Mouse (Mus musculus) neural tube, embryonic 13.5 days (tissue): Measurements from ENCODE around the gene Susd2. TPM values are rescaled to one million over a fixed set of nuclear protein-coding genes. Genes with fewer than 3 reads are reported as not detected.

Experiments used
- ATAC-seq: fragments of 200-750 bp; cut with Nextera tagmentation; 2 replicates; pipeline ENCODE4 v1.8.0; 2017; ENCODE audit warnings: low read depth, mild to moderate bottlenecking, moderate TSS enrichment, moderate library complexity
- H3K27ac ChIP-seq: fragments of 300-500 bp; sonication (generic); replicated peaks from 2 replicates; pipeline ENCODE4 v1.5.1; 2015; ENCODE audit warnings: moderate library complexity, mild to moderate bottlenecking, inconsistent platforms
- H3K27me3 ChIP-seq: fragments of 300-500 bp; sonication (generic); 2 replicates; pipeline ENCODE4 v1.6.1; 2015; ENCODE audit warnings: mild to moderate bottlenecking, inconsistent platforms
- H3K36me3 ChIP-seq: fragments of 300-500 bp; sonication (generic); 2 replicates; pipeline ENCODE4 v1.6.1; 2015; ENCODE audit warnings: mild to moderate bottlenecking, inconsistent platforms
- H3K4me1 ChIP-seq: fragments of 300-500 bp; sonication (generic); replicated peaks from 2 replicates; pipeline ENCODE4 v1.6.1; 2015; ENCODE audit warnings: inconsistent platforms
- H3K4me2 ChIP-seq: fragments of 300-500 bp; sonication (generic); 2 replicates; pipeline ENCODE4 v1.6.1; 2015; ENCODE audit warnings: inconsistent platforms, mild to moderate bottlenecking, moderate library complexity
- H3K4me3 ChIP-seq: fragments of 300-500 bp; sonication (generic); 2 replicates; pipeline ENCODE4 v1.5.1; 2015; ENCODE audit warnings: mild to moderate bottlenecking, inconsistent platforms
- H3K9ac ChIP-seq: fragments of 300-500 bp; sonication (generic); 2 replicates; pipeline ENCODE4 v1.6.1; 2015; ENCODE audit warnings: moderate library complexity, mild to moderate bottlenecking, inconsistent platforms
- H3K9me3 ChIP-seq: fragments of 300-500 bp; sonication (generic); 2 replicates; pipeline ENCODE4 v1.6.1; 2016; ENCODE audit warnings: inconsistent platforms
- WGBS: fragments of 180-500 bp; shearing (Covaris S2); methylation state at CpG from one replicate; pipeline ENCODE4 v1.1.7; 2015; 5-methylcytosine and 5-hydroxymethylcytosine counted together
- polyA plus RNA-seq: library from polyadenylated mRNA; unstranded; fragments of >200 nt; fragmentation: Nextera tagmentation; extraction: Ambion mirVana; gene quantifications from 2 replicates; pipeline ENCODE4 v1.2.1, GENCODE M21; 2015

Susd2 gene
- polyA plus RNA-seq, 1 experiment from 2014 or later, result 7.1 TPM

DNA sequence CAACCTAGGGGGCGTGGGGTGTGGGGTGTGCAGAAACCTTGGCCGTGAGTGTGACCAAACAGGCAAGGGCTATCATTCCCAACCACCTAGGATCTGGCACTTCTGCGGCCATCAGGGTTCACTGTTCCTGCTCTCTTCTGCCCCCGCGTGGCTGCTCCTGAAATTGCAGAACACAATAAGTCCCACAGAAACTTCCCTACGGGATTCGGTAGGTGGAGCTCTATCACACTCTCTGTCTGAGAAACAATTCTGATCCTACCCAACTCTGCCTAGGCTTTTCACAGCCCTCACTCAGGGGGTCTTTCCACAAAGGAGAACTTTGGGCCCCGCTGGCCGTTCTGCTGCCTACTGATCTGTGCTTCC, 8.1 kb downstream of the Susd2 start:
- no peak overlapping the region for H3K4me3 ChIP-seq
- ATAC-seq, result no peak
- H3K27ac ChIP-seq, result no peak overlapping the region
- H3K27me3 ChIP-seq, result no peaks in the 10 kb centered on the region
- no peak overlapping the region for H3K4me2 ChIP-seq
- 5% methylated on average over 9 of the region's 9 CpGs for WGBS
- H3K9ac ChIP-seq, result no peak overlapping the region
- no peaks in the 10 kb centered on the region for H3K9me3 ChIP-seq
- H3K4me1 ChIP-seq, result no peaks in the 10 kb centered on the region
- H3K36me3 ChIP-seq, result no peaks in the 10 kb centered on the region

DNA sequence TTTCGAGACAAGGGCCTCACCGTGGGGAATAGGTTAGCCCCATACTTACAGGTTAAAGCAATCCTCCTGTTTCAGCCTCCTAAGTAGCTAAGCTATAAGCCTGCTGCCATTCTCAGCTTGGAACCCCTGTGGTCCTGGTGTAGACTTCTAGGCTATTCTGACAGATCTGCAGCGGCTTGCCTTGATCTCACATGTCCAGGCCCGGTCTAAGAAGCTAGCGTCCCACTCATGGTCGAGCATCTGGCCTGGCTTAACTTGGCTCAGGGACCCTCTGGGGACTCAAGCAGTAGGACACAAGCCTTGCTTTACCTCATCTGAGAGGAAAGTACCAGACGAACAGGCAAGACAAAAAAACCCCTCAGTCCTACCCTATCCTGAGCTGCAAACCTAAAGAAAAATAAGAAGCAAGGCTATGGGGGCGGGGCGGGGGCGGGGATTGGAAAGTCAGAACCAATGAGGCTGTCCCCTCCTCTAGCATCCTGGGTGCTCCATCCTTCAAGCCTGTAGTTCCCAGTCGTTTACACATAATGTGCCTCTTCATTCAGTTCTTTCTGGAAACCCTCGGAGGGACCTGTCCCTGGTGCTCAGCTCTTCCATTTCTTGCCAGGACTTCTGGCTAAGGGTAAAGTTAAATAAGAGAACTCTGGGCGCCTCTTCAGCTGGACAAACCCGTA, 8.7 kb downstream of the Susd2 start:
- ATAC-seq, result no peak
- Histone ChIP-seq H3K27me3 (no peaks in the 10 kb centered on the region), H3K36me3 (no peaks in the 10 kb centered on the region), H3K27ac (no peak overlapping the region), H3K4me1 (no peaks in the 10 kb centered on the region), H3K9me3 (no peaks in the 10 kb centered on the region), H3K4me2 (no peak overlapping the region), H3K9ac (no peak overlapping the region), H3K4me3 (no peak overlapping the region)
- whole genome bisulfite sequencing, result 67% methylated on average over 14 of the region's 14 CpGs

DNA sequence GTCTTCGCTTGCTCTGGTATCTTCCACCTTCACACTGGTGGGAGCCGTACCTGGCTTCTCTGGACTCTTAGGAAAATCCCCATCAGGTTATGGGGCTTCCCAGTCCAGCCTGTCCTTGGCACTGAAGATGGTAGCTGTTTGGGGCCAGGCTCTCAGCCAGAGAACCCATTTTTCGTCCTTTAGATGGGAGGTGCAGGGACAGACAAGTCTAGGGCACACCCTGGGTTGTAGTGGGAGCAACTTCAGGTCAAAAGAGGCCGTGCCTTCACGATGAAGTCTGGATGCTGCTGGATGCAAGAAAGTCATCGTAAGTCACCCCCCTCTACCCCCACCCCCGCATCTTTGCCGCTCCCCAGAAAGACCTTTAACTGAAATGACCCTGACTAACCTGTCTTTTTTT, 9.2 kb downstream of the Susd2 start:
- no peak for ATAC-seq
- no peak overlapping the region for H3K9ac ChIP-seq
- no peak overlapping the region for H3K4me2 ChIP-seq
- H3K4me3 ChIP-seq, result no peak overlapping the region
- H3K27ac ChIP-seq, result no peak overlapping the region
- no peaks in the 10 kb centered on the region for H3K4me1 ChIP-seq
- H3K9me3 ChIP-seq, result no peaks in the 10 kb centered on the region
- WGBS, result 94% methylated on average over 8 of the region's 8 CpGs
- no peaks in the 10 kb centered on the region for H3K27me3 ChIP-seq
- no peaks in the 10 kb centered on the region for H3K36me3 ChIP-seq

DNA sequence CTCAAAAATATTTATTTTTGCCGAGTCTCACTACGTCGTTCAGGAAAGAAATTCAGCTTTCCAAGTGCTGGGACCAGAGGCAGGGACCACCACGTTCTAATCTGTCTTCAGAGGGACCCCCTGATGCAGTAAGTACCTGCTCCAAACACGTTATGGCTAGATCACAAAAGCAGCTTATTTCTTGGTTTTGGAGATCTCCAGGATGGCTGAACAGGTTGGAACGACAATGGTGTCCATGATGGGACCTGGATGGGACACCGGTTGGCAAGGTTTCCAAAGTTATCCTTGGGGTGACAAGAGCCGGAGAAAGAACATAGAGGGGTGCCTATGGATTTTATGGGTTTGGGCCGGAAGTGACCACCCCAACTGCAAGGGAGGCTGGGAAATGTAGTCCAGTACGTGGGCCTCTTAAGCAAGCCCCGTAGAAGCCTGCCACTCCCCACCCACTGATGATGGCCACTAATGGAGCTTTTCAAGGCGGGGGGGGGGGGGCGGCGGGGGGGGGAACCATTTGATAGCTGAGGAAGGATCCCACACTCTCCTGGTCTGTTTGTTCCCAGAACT, 10.2 kb downstream of the Susd2 start:
- H3K27ac ChIP-seq, result no peak overlapping the region
- H3K36me3 ChIP-seq, result no peaks in the 10 kb centered on the region
- no peaks in the 10 kb centered on the region for H3K9me3 ChIP-seq
- H3K27me3 ChIP-seq, result no peaks in the 10 kb centered on the region
- no peak overlapping the region for H3K9ac ChIP-seq
- ATAC-seq, result no peak
- no peak overlapping the region for H3K4me2 ChIP-seq
- no peaks in the 10 kb centered on the region for H3K4me1 ChIP-seq
- 69% methylated on average over 14 of the region's 14 CpGs for WGBS
- no peak overlapping the region for H3K4me3 ChIP-seq

DNA sequence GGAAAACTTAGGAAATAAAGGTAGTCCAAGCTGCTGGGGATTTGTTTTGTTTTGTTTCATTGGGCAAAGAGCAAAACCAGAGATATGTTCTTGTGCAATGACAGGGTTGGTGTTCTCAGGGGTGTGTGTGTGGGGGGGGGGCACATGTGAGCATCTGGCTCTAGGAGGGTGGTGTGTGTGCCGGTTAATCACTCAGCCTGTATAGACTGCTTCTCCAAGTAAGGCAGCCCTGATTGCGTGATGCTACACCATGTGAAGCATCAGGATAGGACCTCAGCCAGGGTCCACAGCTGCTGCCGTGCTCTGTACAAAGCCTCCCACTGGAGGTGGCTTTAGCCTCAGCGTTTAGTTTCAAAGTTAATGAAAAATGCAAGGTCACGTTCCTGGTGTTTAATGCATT, 10.8 kb downstream of the Susd2 start:
- H3K4me2 ChIP-seq, result no peak overlapping the region
- 66% methylated on average over 5 of the region's 5 CpGs for WGBS
- no peaks in the 10 kb centered on the region for H3K27me3 ChIP-seq
- H3K9me3 ChIP-seq, result no peaks in the 10 kb centered on the region
- H3K36me3 ChIP-seq, result no peaks in the 10 kb centered on the region
- no peaks in the 10 kb centered on the region for H3K4me1 ChIP-seq
- no peak overlapping the region for H3K27ac ChIP-seq
- no peak overlapping the region for H3K9ac ChIP-seq
- H3K4me3 ChIP-seq, result no peak overlapping the region
- 0 out of 2 replicates have a peak, but pooled peaks have one; percentile 30 for ATAC-seq

DNA sequence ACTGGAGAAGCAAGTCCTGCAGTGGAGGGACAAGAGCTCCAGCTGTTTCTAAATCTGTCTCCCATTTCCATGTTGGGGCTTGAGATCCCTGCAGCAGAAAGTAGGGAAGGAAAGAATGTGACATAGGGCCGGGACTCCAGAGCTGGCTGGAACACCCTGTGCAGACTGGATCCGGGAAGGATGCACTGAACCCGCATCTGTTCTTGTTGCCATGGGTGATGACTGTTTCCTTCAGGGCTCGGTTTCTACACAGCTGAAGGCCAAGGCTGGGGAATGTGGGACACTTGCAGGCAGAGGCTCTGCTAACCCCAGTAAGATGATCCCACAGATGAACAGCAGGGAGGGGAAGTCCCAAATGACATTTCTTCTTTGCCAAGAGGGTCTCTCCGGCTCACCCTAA, 11.2 kb downstream of the Susd2 start:
- Histone ChIP-seq H3K27ac (no peak overlapping the region), H3K9me3 (no peaks in the 10 kb centered on the region), H3K4me1 (no peaks in the 10 kb centered on the region), H3K36me3 (no peaks in the 10 kb centered on the region), H3K9ac (no peak overlapping the region), H3K4me2 (no peak overlapping the region), H3K27me3 (no peaks in the 10 kb centered on the region), H3K4me3 (no peak overlapping the region)
- WGBS, result 59% methylated on average over 5 of the region's 5 CpGs
- ATAC-seq, result no peak

DNA sequence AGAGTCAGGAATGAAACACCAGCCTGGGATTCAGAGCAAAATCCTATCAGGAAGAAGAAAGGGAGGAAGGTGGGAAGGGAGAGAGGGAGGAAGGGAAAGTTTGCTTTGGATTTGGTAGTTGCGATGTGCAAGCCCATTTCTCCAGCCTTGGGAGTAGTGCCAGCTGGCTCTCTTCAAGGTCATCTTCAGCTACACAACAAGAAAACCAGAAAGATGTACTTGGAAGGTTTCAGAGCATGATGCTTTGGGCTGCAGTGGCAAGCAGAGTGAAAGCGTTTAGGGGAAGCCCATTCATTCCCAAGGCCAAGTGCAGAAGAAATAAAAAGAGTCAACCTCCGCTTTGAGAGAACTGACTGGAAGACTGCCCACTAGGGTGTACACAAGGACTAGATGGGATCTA, 16.3 kb downstream of the Susd2 start:
- Histone ChIP-seq H3K27me3 (no peaks in the 10 kb centered on the region), H3K36me3 (no peaks in the 10 kb centered on the region), H3K4me1 (no peaks in the 10 kb centered on the region), H3K4me2 (no peak overlapping the region), H3K9ac (no peak overlapping the region), H3K27ac (no peak overlapping the region), H3K4me3 (no peak overlapping the region), H3K9me3 (no peaks in the 10 kb centered on the region)
- WGBS, result 80% methylated on average over 3 of the region's 3 CpGs
- no peak for ATAC-seq

DNA sequence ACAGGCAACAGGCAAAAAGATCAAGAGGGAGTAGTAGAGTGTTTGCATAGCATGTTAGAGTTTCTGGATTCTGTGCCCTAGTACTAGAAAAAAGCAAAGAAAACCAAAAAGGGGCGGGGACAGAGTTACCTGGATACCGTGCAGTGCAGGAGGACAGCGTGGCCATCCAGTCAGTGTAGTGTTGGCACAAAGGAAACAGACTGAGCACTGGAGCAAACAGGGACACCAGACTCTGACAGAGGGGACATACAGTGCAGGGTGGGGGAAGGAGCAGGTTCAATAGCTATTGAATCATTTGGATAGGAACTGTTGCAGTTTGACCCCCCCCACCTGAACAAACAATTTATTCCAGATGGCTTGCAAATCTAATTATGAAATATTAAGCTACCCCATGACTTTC, 16.8 kb downstream of the Susd2 start:
- no peaks in the 10 kb centered on the region for H3K9me3 ChIP-seq
- H3K4me1 ChIP-seq, result no peaks in the 10 kb centered on the region
- ATAC-seq, result no peak
- no peak overlapping the region for H3K4me2 ChIP-seq
- H3K27ac ChIP-seq, result no peak overlapping the region
- H3K27me3 ChIP-seq, result no peaks in the 10 kb centered on the region
- no peak overlapping the region for H3K9ac ChIP-seq
- no peak overlapping the region for H3K4me3 ChIP-seq
- 76% methylated on average over 3 of the region's 3 CpGs for WGBS
- H3K36me3 ChIP-seq, result no peaks in the 10 kb centered on the region

DNA sequence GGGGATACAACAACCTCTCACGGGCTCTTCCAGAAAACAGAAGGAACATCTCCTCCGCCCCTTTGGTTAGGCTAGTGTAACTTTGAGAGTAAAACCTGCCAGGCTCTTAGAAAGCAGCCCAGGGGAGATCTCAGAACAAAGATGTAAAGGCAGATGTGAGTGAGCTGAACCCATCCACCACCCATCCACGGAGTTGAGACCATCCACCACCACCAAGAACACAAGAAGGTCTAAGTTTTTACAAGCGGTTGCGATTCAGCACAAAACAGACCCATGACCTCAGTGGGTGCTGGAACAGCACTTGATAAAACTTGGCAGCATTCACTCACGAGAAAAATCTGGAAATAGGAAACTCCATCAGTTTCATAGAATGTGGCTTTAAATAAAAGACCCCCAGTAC, 17.9 kb downstream of the Susd2 start:
- 75% methylated on average over 6 of the region's 6 CpGs for WGBS
- Histone ChIP-seq H3K27me3 (no peaks in the 10 kb centered on the region), H3K4me3 (no peak overlapping the region), H3K27ac (no peak overlapping the region), H3K36me3 (no peaks in the 10 kb centered on the region), H3K9ac (no peak overlapping the region), H3K9me3 (no peaks in the 10 kb centered on the region), H3K4me2 (no peak overlapping the region), H3K4me1 (no peaks in the 10 kb centered on the region)
- ATAC-seq, result no peak

DNA sequence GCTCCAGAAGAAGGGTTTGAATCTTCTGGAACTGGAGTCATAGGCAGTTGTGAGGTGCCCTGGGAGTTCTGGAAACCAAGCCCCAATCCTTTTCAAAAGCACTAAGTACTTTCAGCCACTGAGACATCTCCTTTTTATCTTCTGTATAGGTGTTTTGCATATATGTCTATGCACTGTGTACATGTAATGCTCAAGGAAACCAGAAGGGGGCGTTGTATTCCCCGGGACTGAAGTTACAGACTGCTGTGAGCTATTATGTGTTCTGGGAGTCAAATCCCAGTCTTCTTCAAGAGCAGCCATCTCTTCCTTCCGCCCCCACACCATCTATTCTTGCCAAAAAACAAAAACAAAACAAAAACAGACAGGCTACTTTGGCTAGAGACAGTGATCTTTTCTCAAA, 23.0 kb downstream of the Susd2 start:
- WGBS, result 54% methylated on average over 3 of the region's 3 CpGs
- Histone ChIP-seq H3K9me3 (no peaks in the 10 kb centered on the region), H3K4me3 (no peak overlapping the region), H3K27me3 (no peaks in the 10 kb centered on the region), H3K27ac (no peak overlapping the region), H3K4me1 (no peaks in the 10 kb centered on the region), H3K36me3 (no peaks in the 10 kb centered on the region), H3K4me2 (no peak overlapping the region), H3K9ac (no peak overlapping the region)
- no peak for ATAC-seq

DNA sequence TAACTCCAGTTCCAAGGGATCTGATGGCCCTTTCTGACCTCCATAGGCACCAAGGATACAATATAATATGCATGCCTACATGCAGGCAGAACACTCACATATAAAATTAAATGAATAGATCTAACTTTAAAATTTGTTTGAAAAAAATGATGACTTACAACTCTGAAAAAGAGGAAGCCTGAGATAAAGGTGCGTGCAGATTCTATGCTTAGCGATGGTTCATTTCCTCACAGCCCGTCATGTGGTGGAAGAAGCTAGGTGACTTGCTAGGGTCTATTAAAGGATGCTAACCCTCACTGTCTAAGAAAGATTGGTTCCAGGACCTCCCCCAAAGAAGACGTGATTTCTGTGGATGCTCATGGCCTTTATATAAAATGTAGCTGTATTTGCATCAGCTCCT, 27.8 kb downstream of the Susd2 start:
- Histone ChIP-seq H3K9me3 (no peaks in the 10 kb centered on the region), H3K4me2 (no peak overlapping the region), H3K27ac (no peak overlapping the region), H3K27me3 (no peaks in the 10 kb centered on the region), H3K4me1 (no peaks in the 10 kb centered on the region), H3K4me3 (no peak overlapping the region), H3K36me3 (no peaks in the 10 kb centered on the region), H3K9ac (no peak overlapping the region)
- WGBS, result 92% methylated on average over 4 of the region's 4 CpGs
- no peak for ATAC-seq

DNA sequence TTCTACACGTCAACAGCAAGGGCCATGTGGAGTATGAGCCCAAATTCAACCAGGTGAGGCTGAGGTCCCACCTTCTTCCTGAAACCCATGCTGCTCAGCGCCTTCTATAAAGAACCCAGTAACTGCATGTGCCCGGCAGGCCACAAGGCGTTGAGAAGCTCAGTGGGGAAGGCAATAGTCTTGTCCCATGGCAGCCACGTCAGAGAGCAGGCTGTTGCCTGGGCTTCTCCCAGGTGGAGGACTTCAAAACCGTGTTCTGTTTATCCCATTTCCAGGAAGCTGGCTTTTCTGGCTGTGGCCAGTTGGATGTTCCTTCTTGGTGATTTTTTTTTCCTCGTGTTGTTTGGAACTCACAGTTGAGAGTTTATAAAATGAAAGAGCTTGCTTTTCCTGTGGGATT, 33.3 kb downstream of the Susd2 start:
- H3K4me3 ChIP-seq, result no peak overlapping the region

DNA sequence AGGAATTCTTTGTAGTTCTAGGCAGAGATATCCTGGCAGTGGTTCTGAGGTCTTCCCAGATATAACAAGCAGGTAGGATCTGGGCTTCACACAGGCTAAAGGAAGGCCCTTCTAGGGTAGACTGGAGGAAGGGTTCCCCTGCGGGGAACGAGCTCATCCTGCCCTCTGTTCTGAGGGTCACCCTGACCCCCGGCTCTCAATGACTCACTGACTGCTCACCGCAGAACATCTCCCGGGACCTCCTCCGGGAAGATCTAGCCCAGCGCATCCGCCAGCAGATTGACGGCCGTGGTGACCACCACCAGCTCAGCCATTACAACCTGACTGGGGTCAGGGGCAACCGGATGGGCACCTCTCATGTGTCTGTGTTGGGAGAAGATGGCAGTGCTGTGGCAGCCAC, 34.8 kb downstream of the Susd2 start:
- H3K4me1 ChIP-seq, result no peaks in the 10 kb centered on the region
- no peaks in the 10 kb centered on the region for H3K9me3 ChIP-seq
- H3K27ac ChIP-seq, result no peak overlapping the region
- ATAC-seq, result no peak
- 88% methylated on average over 11 of the region's 11 CpGs for WGBS
- no peak overlapping the region for H3K4me2 ChIP-seq
- no peak overlapping the region for H3K9ac ChIP-seq
- H3K27me3 ChIP-seq, result no peaks in the 10 kb centered on the region
- H3K36me3 ChIP-seq, result no peaks in the 10 kb centered on the region
- no peak overlapping the region for H3K4me3 ChIP-seq

More for the DNA sequence above, 33.3 kb downstream of the Susd2 start:
- Histone ChIP-seq H3K9me3 (no peaks in the 10 kb centered on the region), H3K36me3 (no peaks in the 10 kb centered on the region), H3K27ac (no peak overlapping the region), H3K9ac (no peak overlapping the region), H3K4me1 (no peaks in the 10 kb centered on the region), H3K4me2 (no peak overlapping the region), H3K27me3 (no peaks in the 10 kb centered on the region)
- 66% methylated on average over 7 of the region's 7 CpGs for WGBS
- ATAC-seq, result no peak
